Mouse (Mus musculus): Measurements from ENCODE around the gene Casp9. TPM values are rescaled to one million over a fixed set of nuclear protein-coding genes. Genes with fewer than 3 reads are reported as not detected.
A peak's percentile ranks its signal among the peaks of the same experiment; 100 is the strongest.

The Casp9 gene
- polyA plus RNA-seq, 1 experiment from 2014 or later: 18.6 TPM

DNA sequence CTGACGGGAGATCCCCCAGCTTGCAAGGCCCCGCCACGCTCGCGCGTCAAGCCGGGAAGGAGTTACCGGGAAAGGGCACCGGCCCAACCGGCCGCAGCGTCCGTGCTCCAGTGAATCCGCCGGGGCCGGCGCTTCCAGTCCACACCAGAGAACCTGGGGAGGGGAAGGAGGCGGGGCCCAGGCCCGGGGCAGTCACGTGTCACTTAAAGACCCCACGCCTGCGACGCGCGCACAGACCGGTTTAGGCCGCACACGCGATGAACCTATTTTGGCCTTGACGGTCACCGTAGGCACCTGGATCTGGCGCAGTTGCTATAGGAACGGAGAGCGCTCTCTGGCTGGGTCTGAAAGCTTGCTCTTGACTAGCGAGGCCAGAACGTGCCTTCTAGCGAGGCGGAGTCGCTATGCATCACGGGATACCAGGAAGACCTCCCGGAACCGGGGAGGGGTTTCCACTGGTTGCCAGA is 2.9 kb upstream of the Casp9 start, which contains the start of gene Dnajc16:
Gene Dnajc16, minus strand, starts transcription at position 408 of the 467 bp plus-strand sequence.
- Histone ChIP-seq H3K27ac (ENCODE audit: low read depth, low read length) (peak within 1 kb of the TSS; percentile 41; the same call in 1 of the 2 replicates), H3K4me1 (ENCODE audit: control insufficient read depth, insufficient read depth, low read length) (peaks cover 8% of the 10 kb centered on the region), H3K4me3 (ENCODE audit: low read depth, low read length) (peak within 1 kb of the TSS; percentile 83), H3K9ac (ENCODE audit: low read length) (peak within 1 kb of the TSS; percentile 91), H3K36me3 (ENCODE audit: control insufficient read depth, insufficient read depth, low read length) (no peaks in the 10 kb centered on the region; the same call in 1 of the 2 replicates), H3K4me2 (peak within 1 kb of the TSS; percentile 76), H3K27me3 (ENCODE audit: control insufficient read depth, insufficient read depth, low read length) (no peaks in the 10 kb centered on the region), H3K9me3 (ENCODE audit: control insufficient read depth, low read length) (no peaks in the 10 kb centered on the region)
- DNase-seq (ENCODE audit: low spot score, missing footprints) (peak; percentile 99), ATAC-seq (ENCODE audit: low FRiP score) (peak; percentile 92)
- WGBS: under 1% methylated on average over 40 of the region's 42 CpGs

- Histone ChIP-seq H3K27me3 (ENCODE audit: control insufficient read depth, insufficient read depth, low read length) (no peaks in the 10 kb centered on the region), H3K4me3 (ENCODE audit: low read depth, low read length) (no peak overlapping the region), H3K9me3 (ENCODE audit: control insufficient read depth, low read length) (no peaks in the 10 kb centered on the region), H3K4me1 (ENCODE audit: control insufficient read depth, insufficient read depth, low read length) (peaks cover 8% of the 10 kb centered on the region), H3K36me3 (ENCODE audit: control insufficient read depth, insufficient read depth, low read length) (no peaks in the 10 kb centered on the region; the same call in 1 of the 2 replicates), H3K27ac (ENCODE audit: low read depth, low read length) (no peak overlapping the region), H3K4me2 (no peak overlapping the region), H3K9ac (ENCODE audit: low read length) (no peak overlapping the region)
- ATAC-seq (ENCODE audit: low FRiP score): no peak
- no peak for DNase-seq (ENCODE audit: low spot score, missing footprints)
- 92% methylated on average over 7 of the region's 7 CpGs for WGBS
These were observed 1.9 kb upstream of the Casp9 start for GRCm38 (mm10) chr4:141791486-141791885.

DNA sequence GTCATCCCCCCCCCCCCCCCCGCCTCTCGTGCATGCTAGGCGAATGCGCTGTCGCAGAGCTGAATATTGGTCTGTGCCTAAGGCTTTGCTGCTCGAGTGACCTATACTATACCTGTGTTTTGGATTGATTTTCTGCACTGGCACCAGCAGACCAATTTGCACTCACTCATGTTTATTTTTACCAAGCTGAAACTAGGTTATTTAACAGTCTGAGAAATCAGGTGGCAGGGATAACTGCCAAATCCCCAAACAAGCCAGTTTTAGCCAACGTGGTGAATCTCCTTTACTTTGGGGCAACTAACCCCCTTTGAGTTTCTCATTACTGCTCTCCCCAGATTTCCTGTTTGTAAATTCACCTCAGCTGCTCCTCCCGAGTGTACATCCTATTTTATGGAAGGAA is 1.5 kb upstream of the Casp9 start:
- DNase-seq (ENCODE audit: low spot score, missing footprints): no peak
- 88% methylated on average over 8 of the region's 8 CpGs for WGBS
- no peaks in the 10 kb centered on the region for H3K27me3 ChIP-seq (ENCODE audit: control insufficient read depth, insufficient read depth, low read length)

GRCm38 (mm10) chr4:141792554-141793281 is 694 bp upstream of the Casp9 start:
- 14% methylated on average over 10 of the region's 10 CpGs for WGBS
- no peak for ATAC-seq (ENCODE audit: low FRiP score)
- H3K27me3 ChIP-seq (ENCODE audit: control insufficient read depth, insufficient read depth, low read length): no peaks in the 10 kb centered on the region

More for the DNA sequence above, 1.5 kb upstream of the Casp9 start:
- Histone ChIP-seq H3K4me3 (ENCODE audit: low read depth, low read length) (no peak overlapping the region), H3K9me3 (ENCODE audit: control insufficient read depth, low read length) (no peaks in the 10 kb centered on the region), H3K4me1 (ENCODE audit: control insufficient read depth, insufficient read depth, low read length) (peaks cover 8% of the 10 kb centered on the region), H3K4me2 (no peak overlapping the region), H3K9ac (ENCODE audit: low read length) (no peak overlapping the region), H3K36me3 (ENCODE audit: control insufficient read depth, insufficient read depth, low read length) (no peaks in the 10 kb centered on the region; the same call in 1 of the 2 replicates), H3K27ac (ENCODE audit: low read depth, low read length) (no peak overlapping the region)
- no peak for ATAC-seq (ENCODE audit: low FRiP score)

DNA sequence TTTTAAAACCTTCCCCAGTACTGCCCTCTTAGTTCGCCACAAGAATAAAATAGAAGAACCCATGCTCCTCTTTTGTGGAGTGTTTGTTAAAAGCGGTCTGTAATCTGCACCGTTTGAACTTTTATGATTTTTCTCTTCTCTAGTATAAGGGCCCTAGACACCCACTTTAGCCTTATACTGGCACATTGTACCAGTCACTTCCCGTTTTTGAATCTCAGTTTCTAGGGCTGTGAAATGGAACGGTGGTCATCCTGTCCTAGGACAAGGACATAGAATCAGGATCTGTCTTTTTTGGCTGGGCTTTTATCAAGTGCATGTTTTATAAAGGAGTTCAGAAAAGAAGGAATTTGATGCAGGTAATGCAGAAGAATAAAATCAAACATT is 732 bp downstream of the Casp9 start:
- WGBS: 23% methylated on average over 5 of the region's 5 CpGs
- no peak for ATAC-seq (ENCODE audit: low FRiP score)

More at GRCm38 (mm10) chr4:141792554-141793281, 694 bp upstream of the Casp9 start:
- Histone ChIP-seq H3K4me2 (peak overlapping the region; percentile 51), H3K27ac (ENCODE audit: low read depth, low read length) (peak overlapping the region; percentile 1), H3K36me3 (ENCODE audit: control insufficient read depth, insufficient read depth, low read length) (no peaks in the 10 kb centered on the region; the same call in 1 of the 2 replicates), H3K9ac (ENCODE audit: low read length) (peak overlapping the region; percentile 22; the same call in 1 of the 2 replicates), H3K4me1 (ENCODE audit: control insufficient read depth, insufficient read depth, low read length) (peaks cover 8% of the 10 kb centered on the region), H3K9me3 (ENCODE audit: control insufficient read depth, low read length) (no peaks in the 10 kb centered on the region), H3K4me3 (ENCODE audit: low read depth, low read length) (peak overlapping the region; percentile 78)
- DNase-seq (ENCODE audit: low spot score, missing footprints): peak; percentile 86

DNA sequence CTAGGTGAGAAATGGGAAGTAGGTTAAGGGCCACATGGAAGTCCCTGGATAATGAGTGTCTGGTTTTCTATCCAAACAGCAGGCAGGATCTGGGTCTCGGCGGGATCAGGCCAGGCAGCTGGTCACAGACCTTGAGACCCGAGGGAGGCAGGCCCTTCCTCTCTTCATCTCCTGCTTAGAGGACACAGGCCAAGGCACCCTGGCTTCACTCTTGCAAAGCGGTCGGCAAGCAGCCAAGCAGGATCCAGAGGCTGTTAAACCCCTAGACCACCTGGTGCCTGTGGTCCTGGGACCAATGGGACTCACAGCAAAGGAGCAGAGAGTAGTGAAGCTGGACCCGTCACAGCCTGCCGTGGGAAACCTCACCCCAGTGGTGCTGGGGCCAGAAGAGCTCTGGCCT is 2.9 kb downstream of the Casp9 start:
- no peaks in the 10 kb centered on the region for H3K27me3 ChIP-seq (ENCODE audit: control insufficient read depth, insufficient read depth, low read length)
- DNase-seq (ENCODE audit: low spot score, missing footprints) (no peak), ATAC-seq (ENCODE audit: low FRiP score) (no peak)
- H3K36me3 ChIP-seq (ENCODE audit: control insufficient read depth, insufficient read depth, low read length): no peaks in the 10 kb centered on the region
- H3K4me3 ChIP-seq (ENCODE audit: low read depth, low read length): no peak overlapping the region
- H3K4me1 ChIP-seq (ENCODE audit: control insufficient read depth, insufficient read depth, low read length): peaks cover 3% of the 10 kb centered on the region
- H3K27ac ChIP-seq (ENCODE audit: low read depth, low read length): no peak overlapping the region
- H3K9ac ChIP-seq (ENCODE audit: low read length): no peak overlapping the region
- H3K9me3 ChIP-seq (ENCODE audit: control insufficient read depth, low read length): no peaks in the 10 kb centered on the region
- WGBS: 85% methylated on average over 7 of the region's 7 CpGs
- no peak overlapping the region for H3K4me2 ChIP-seq

More for the DNA sequence above, 732 bp downstream of the Casp9 start:
- H3K4me1 ChIP-seq (ENCODE audit: control insufficient read depth, insufficient read depth, low read length): peaks cover 8% of the 10 kb centered on the region
- peak overlapping the region; percentile 51 for H3K4me2 ChIP-seq
- no peak for DNase-seq (ENCODE audit: low spot score, missing footprints)
- H3K27me3 ChIP-seq (ENCODE audit: control insufficient read depth, insufficient read depth, low read length): no peaks in the 10 kb centered on the region
- peak overlapping the region; percentile 78 for H3K4me3 ChIP-seq (ENCODE audit: low read depth, low read length)
- peak overlapping the region; percentile 75 for H3K9ac ChIP-seq (ENCODE audit: low read length)
- H3K27ac ChIP-seq (ENCODE audit: low read depth, low read length): peak overlapping the region; percentile 78
- H3K36me3 ChIP-seq (ENCODE audit: control insufficient read depth, insufficient read depth, low read length): no peaks in the 10 kb centered on the region
- H3K9me3 ChIP-seq (ENCODE audit: control insufficient read depth, low read length): no peaks in the 10 kb centered on the region

- Histone ChIP-seq H3K27me3 (ENCODE audit: control insufficient read depth, insufficient read depth, low read length) (no peaks in the 10 kb centered on the region), H3K36me3 (ENCODE audit: control insufficient read depth, insufficient read depth, low read length) (no peaks in the 10 kb centered on the region), H3K4me1 (ENCODE audit: control insufficient read depth, insufficient read depth, low read length) (peaks cover 3% of the 10 kb centered on the region), H3K27ac (ENCODE audit: low read depth, low read length) (no peak overlapping the region), H3K4me3 (ENCODE audit: low read depth, low read length) (no peak overlapping the region), H3K4me2 (no peak overlapping the region), H3K9me3 (ENCODE audit: control insufficient read depth, low read length) (no peaks in the 10 kb centered on the region), H3K9ac (ENCODE audit: low read length) (no peak overlapping the region)
- WGBS: 91% methylated on average over 4 of the region's 4 CpGs
- no peak for DNase-seq (ENCODE audit: low spot score, missing footprints)
- no peak for ATAC-seq (ENCODE audit: low FRiP score)
These were observed 3.5 kb downstream of the Casp9 start for GRCm38 (mm10) chr4:141796954-141797353.

GRCm38 (mm10) chr4:141797545-141797944 is 4.1 kb downstream of the Casp9 start:
- 85% methylated on average over 5 of the region's 5 CpGs for WGBS
- Histone ChIP-seq H3K9me3 (ENCODE audit: control insufficient read depth, low read length) (no peaks in the 10 kb centered on the region), H3K36me3 (ENCODE audit: control insufficient read depth, insufficient read depth, low read length) (no peaks in the 10 kb centered on the region), H3K27me3 (ENCODE audit: control insufficient read depth, insufficient read depth, low read length) (no peaks in the 10 kb centered on the region), H3K4me2 (no peak overlapping the region), H3K9ac (ENCODE audit: low read length) (no peak overlapping the region), H3K27ac (ENCODE audit: low read depth, low read length) (no peak overlapping the region), H3K4me3 (ENCODE audit: low read depth, low read length) (no peak overlapping the region), H3K4me1 (ENCODE audit: control insufficient read depth, insufficient read depth, low read length) (peaks cover 3% of the 10 kb centered on the region)
- ATAC-seq (ENCODE audit: low FRiP score) (no peak), DNase-seq (ENCODE audit: low spot score, missing footprints) (no peak)

- H3K36me3 ChIP-seq (ENCODE audit: control insufficient read depth, insufficient read depth, low read length): peaks cover 15% of the 10 kb centered on the region; the same call in 1 of the 2 replicates
- ATAC-seq (ENCODE audit: low FRiP score): no peak
These were observed 10.7 kb downstream of the Casp9 start for GRCm38 (mm10) chr4:141804105-141804504.

More at GRCm38 (mm10) chr4:141804105-141804504, 10.7 kb downstream of the Casp9 start:
- Histone ChIP-seq H3K4me3 (ENCODE audit: low read depth, low read length) (no peak overlapping the region), H3K27me3 (ENCODE audit: control insufficient read depth, insufficient read depth, low read length) (no peaks in the 10 kb centered on the region), H3K9me3 (ENCODE audit: control insufficient read depth, low read length) (no peaks in the 10 kb centered on the region), H3K4me1 (ENCODE audit: control insufficient read depth, insufficient read depth, low read length) (no peaks in the 10 kb centered on the region), H3K9ac (ENCODE audit: low read length) (no peak overlapping the region), H3K27ac (ENCODE audit: low read depth, low read length) (no peak overlapping the region), H3K4me2 (no peak overlapping the region)
- no peak for DNase-seq (ENCODE audit: low spot score, missing footprints)
- WGBS: 84% methylated on average over 4 of the region's 4 CpGs
